In genomic region chr7:142537879-142538278, GRCm38 (mm10) we compare ENCODE assay signal across 9 mouse cellular contexts. TPM values are rescaled to one million over a fixed set of nuclear protein-coding genes. Genes with fewer than 3 reads are reported as not detected.
A peak's percentile ranks its signal among the peaks of the same experiment; 100 is the strongest.
DNase-seq lines count a peak whose midpoint lies in the region; ATAC-seq and TF ChIP-seq lines count a peak whose summit lies in the region.
"Had no signal": no experiment of that assay in that cellular context is flagged by ENCODE, and none has a peak within 500 bp of the region (broad histone marks: within the 10 kb centered on the region; RNA-seq: fewer than 3 reads in every experiment).

No protein-coding gene starts in this region.

- peaks cover 4 to 7% of the 10 kb centered on the region in 2 experiments; a peak in 3 of 4 replicates for H3K4me1 ChIP-seq in MEL (ENCODE audit: control insufficient read depth in 1 of 2, insufficient read depth in 2 of 2, low read length in 2 of 2)
- H3K4me1 ChIP-seq in forebrain, embryonic 11.5 days (replicated peaks; ENCODE audit: control insufficient read depth, insufficient read depth, low read length) = peaks cover 20% of the 10 kb centered on the region
- H3K4me1 ChIP-seq in hindbrain, embryonic 14.5 days (replicated peaks; ENCODE audit: control insufficient read depth, insufficient read depth, low read length) = peaks cover 28% of the 10 kb centered on the region

- DNase-seq in MEL (ENCODE audit: low read depth, low spot score) = peak; percentile 59
- peak; percentile 83 for DNase-seq in brain, embryonic 14.5 days (ENCODE audit: low read depth)
- peak; percentile 91 for DNase-seq in forebrain, embryonic 11.5 days (ENCODE audit: low spot score)
- DNase-seq in hindbrain, embryonic 14.5 days (ENCODE audit: low spot score) = peak; percentile 84
- peak; percentile 32 to 61 for DNase-seq in left cerebral cortex, postnatal 25 days (ENCODE audit: low spot score in 2 of 2)
- DNase-seq in mesoderm, embryonic 11.5 days (ENCODE audit: low read depth, low spot score) = peak; percentile 89
- peak; percentile 15 for DNase-seq in spleen, adult 12 weeks (ENCODE audit: low spot score)

- no peaks in the 10 kb centered on the region for H3K27me3 ChIP-seq in MEL (ENCODE audit: control insufficient read depth in 1 of 2, insufficient read depth in 2 of 2, low read length in 2 of 2)
- no peaks in the 10 kb centered on the region for H3K27me3 ChIP-seq in forebrain, embryonic 11.5 days (ENCODE audit: control insufficient read depth, insufficient read depth, low read length)
- H3K27me3 ChIP-seq in hindbrain, embryonic 14.5 days (ENCODE audit: control insufficient read depth, insufficient read depth, low read length) = no peaks in the 10 kb centered on the region

- intact Hi-C loops in left cerebral cortex, postnatal 25 days (cut with DNase I) = loop anchor here (1.0 to 5.0 kb wide), 3 partner anchors 42 to 133 kb away; partner anchors contain the start of gene Tnni2

- H3K9me3 ChIP-seq in MEL (replicated peaks; ENCODE audit: insufficient read depth, low read length) = no peaks in the 10 kb centered on the region
- no peaks in the 10 kb centered on the region for H3K9me3 ChIP-seq in forebrain, embryonic 11.5 days (ENCODE audit: control insufficient read depth, low read length)
- H3K9me3 ChIP-seq in hindbrain, embryonic 14.5 days (ENCODE audit: control insufficient read depth, low read length) = no peaks in the 10 kb centered on the region

- no peak overlapping the region for H3K4me2 ChIP-seq in forebrain, embryonic 11.5 days (ENCODE audit: low read depth, low read length, severe bottlenecking)
- H3K4me2 ChIP-seq in hindbrain, embryonic 14.5 days (replicated peaks) = no peak overlapping the region

- H3K4me3 ChIP-seq in MEL (ENCODE audit: control insufficient read depth in 1 of 2, insufficient read depth in 1 of 2, low read depth in 2 of 2, low read length in 2 of 2) = no peak overlapping the region
- H3K4me3 ChIP-seq in forebrain, embryonic 11.5 days (ENCODE audit: low read depth, low read length) = no peak overlapping the region
- no peak overlapping the region for H3K4me3 ChIP-seq in hindbrain, embryonic 14.5 days (replicated peaks; ENCODE audit: low read length)

- peaks cover 4% of the 10 kb centered on the region; the same call in 1 of the 2 replicates for H3K79me2 ChIP-seq in MEL (ENCODE audit: control insufficient read depth, insufficient read depth, low read length, poor library complexity)

- WGBS in forebrain, embryonic 11.5 days = 6% methylated on average over 6 of the region's 6 CpGs
- 10% methylated on average over 6 of the region's 6 CpGs for WGBS in hindbrain, embryonic 14.5 days

- no peak overlapping the region for H3K27ac ChIP-seq in MEL (ENCODE audit: control insufficient read depth, low read depth, low read length)
- peak overlapping the region; percentile 64 for H3K27ac ChIP-seq in forebrain, embryonic 11.5 days (ENCODE audit: low read depth, low read length)
- peak overlapping the region; percentile 45; the same call in 1 of the 2 replicates for H3K27ac ChIP-seq in hindbrain, embryonic 14.5 days

- H3K36me3 ChIP-seq in MEL (ENCODE audit: control insufficient read depth in 1 of 2, insufficient read depth in 2 of 2, low read length in 2 of 2) = peaks cover 0 to 6% of the 10 kb centered on the region in 2 experiments; a peak in 3 of 4 replicates
- H3K36me3 ChIP-seq in forebrain, embryonic 11.5 days (ENCODE audit: control insufficient read depth, insufficient read depth, low read length) = no peaks in the 10 kb centered on the region
- peaks cover 29% of the 10 kb centered on the region for H3K36me3 ChIP-seq in hindbrain, embryonic 14.5 days (replicated peaks; ENCODE audit: control insufficient read depth, insufficient read depth)

- TF ChIP-seq EP300 in MEL (IDR thresholded peaks at IDR 0.05; ENCODE audit: low read depth in 1 of 2, low read length in 2 of 2) = no peak

- TF ChIP-seq POLR2A in MEL (IDR thresholded peaks at IDR 0.05; ENCODE audit: control insufficient read depth in 1 of 2, insufficient read depth in 1 of 2, low read depth in 1 of 2, low read length in 2 of 2, poor library complexity in 1 of 2) = no peak
- TF ChIP-seq POLR2A in brain, embryonic 14.5 days (IDR thresholded peaks at IDR 0.05; ENCODE audit: borderline replicate concordance, extremely low read depth, insufficient read depth, insufficient read length, poor library complexity, severe bottlenecking) = no peak

- peak; percentile 34 to 96 (median 54) for TF ChIP-seq CTCF in MEL (IDR thresholded peaks at IDR 0.05 in 2 of 3, conservative IDR thresholded peaks at IDR 0.05 in 1 of 3; ENCODE audit: control insufficient read depth in 1 of 3, insufficient read depth in 1 of 3, low read depth in 2 of 3, low read length in 3 of 3, poor library complexity in 1 of 3, severe bottlenecking in 1 of 3)
- peak; percentile 70 for TF ChIP-seq CTCF in brain, embryonic 14.5 days (IDR thresholded peaks at IDR 0.05; ENCODE audit: borderline replicate concordance, extremely low read depth, insufficient read depth, insufficient read length)

- ATAC-seq in forebrain, embryonic 11.5 days (replicated peaks; ENCODE audit: low FRiP score) = peak; percentile 54
- ATAC-seq in hindbrain, embryonic 14.5 days (ENCODE audit: low FRiP score) = no peak
- no peak for ATAC-seq in erythroid progenitor cell, adult 5-6 weeks (replicated peaks; ENCODE audit: low FRiP score, poor library complexity, severe bottlenecking)

- peak; percentile 19 for TF ChIP-seq RAD21 in MEL (IDR thresholded peaks at IDR 0.05; ENCODE audit: low read depth, low read length)

- H3K9ac ChIP-seq in MEL (ENCODE audit: control insufficient read depth, low read depth, low read length, poor library complexity, severe bottlenecking) = no peak overlapping the region
- H3K9ac ChIP-seq in forebrain, embryonic 11.5 days (ENCODE audit: low read length) = peak overlapping the region; percentile 35; the same call in 1 of the 2 replicates
- peak overlapping the region; percentile 26; the same call in 1 of the 2 replicates for H3K9ac ChIP-seq in hindbrain, embryonic 14.5 days

TF ChIP-seq in MEL, 35 proteins besides CTCF, POLR2A, EP300 and RAD21:
- TF ChIP-seq CHD2 (IDR thresholded peaks at IDR 0.05; ENCODE audit: low read length) = no peak
- TF ChIP-seq GATA1 (IDR thresholded peaks at IDR 0.05; ENCODE audit: low read depth, low read length) = no peak
- TF ChIP-seq MAZ (IDR thresholded peaks at IDR 0.05; ENCODE audit: low read depth, low read length) = peak; percentile 58; the same call in 1 of the 2 replicates
- no peak for TF ChIP-seq ZMIZ1 (IDR thresholded peaks at IDR 0.05; ENCODE audit: low read depth, low read length)
- TF ChIP-seq SMC3 (IDR thresholded peaks at IDR 0.05; ENCODE audit: low read depth, low read length) = peak; percentile 34; the same call in 1 of the 2 replicates

RNA-seq across cellular contexts. Expression of gene Mrpl23, which starts 5.4 kb away (rescaled TPM):
- total RNA-seq in MEL (2012; rRNA removed) = 48.2 and 57.6 TPM in 2 replicates
- polyA plus RNA-seq in MEL (2012; ENCODE audit: insufficient read depth in 1 of 2, insufficient read length in 2 of 2, low read depth in 1 of 2, low replicate concordance in 2 of 2, missing spikeins in 1 of 2) = 10 to 100 TPM in 1 of 2 experiments, not detected in 1; 11.4 TPM
- 80.2 and 111 TPM in 2 replicates for polyA plus RNA-seq in brain, embryonic 14.5 days (2012; rRNA removed)
- 18.3 and 18.7 TPM in 2 replicates for polyA plus RNA-seq in forebrain, embryonic 11.5 days (2014; fragmentation: Nextera tagmentation; extraction: Ambion mirVana)
- polyA plus RNA-seq in hindbrain, embryonic 14.5 days (2014; fragmentation: Nextera tagmentation; extraction: Ambion mirVana) = 21.6 and 22.9 TPM in 2 replicates
- 1 to 10 TPM; 3.3 to 6.9 TPM for total RNA-seq in left cerebral cortex, postnatal 25 days (2021)
- total RNA-seq in erythroid progenitor cell, adult 5-6 weeks (2015; ENCODE audit: low replicate concordance) = 9.6 TPM in 1 of 2 replicates, not detected in the other
- total RNA-seq in erythroid progenitor cell, adult 5-6 weeks (2017; ENCODE audit: low replicate concordance) = 0.13 TPM in 1 of 2 replicates, not detected in the other

RNA-seq across cellular contexts. Expression of gene Tnnt3, which starts 39.2 kb away (rescaled TPM):
- total RNA-seq in MEL (2012; rRNA removed) = not detected in 2 replicates
- polyA plus RNA-seq in MEL (2012; ENCODE audit: insufficient read depth in 1 of 2, insufficient read length in 2 of 2, low read depth in 1 of 2, low replicate concordance in 2 of 2, missing spikeins in 1 of 2) = not detected
- 0.68 and 1.9 TPM in 2 replicates for polyA plus RNA-seq in brain, embryonic 14.5 days (2012; rRNA removed)
- polyA plus RNA-seq in forebrain, embryonic 11.5 days (2014; fragmentation: Nextera tagmentation; extraction: Ambion mirVana) = 1.00 and 1.0 TPM in 2 replicates
- 1.2 and 1.6 TPM in 2 replicates for polyA plus RNA-seq in hindbrain, embryonic 14.5 days (2014; fragmentation: Nextera tagmentation; extraction: Ambion mirVana)
- not detected for total RNA-seq in left cerebral cortex, postnatal 25 days (2021)
- not detected in 2 replicates for total RNA-seq in erythroid progenitor cell, adult 5-6 weeks (2015; ENCODE audit: low replicate concordance)
- not detected in 2 replicates for total RNA-seq in erythroid progenitor cell, adult 5-6 weeks (2017; ENCODE audit: low replicate concordance)
- total RNA-seq: layer of hippocampus, adult 18-20 months had no signal

Comparison
In these comparisons a context has a peak if more than half of its experiments do, and no peak if none do; other contexts are left out.
1. DNase-seq: peak in every context shown above with its lines; median percentile 91 in forebrain, embryonic 11.5 days; 89 in mesoderm, embryonic 11.5 days; 84 in hindbrain, embryonic 14.5 days; 83 in brain, embryonic 14.5 days; 59 in MEL; 46 in left cerebral cortex, postnatal 25 days; 15 in spleen, adult 12 weeks.